In genomic region chr11:69715482-69715881, GRCm38 (mm10) we compare ENCODE assay signal across 8 mouse cellular contexts. TPM values are rescaled to one million over a fixed set of nuclear protein-coding genes. Genes with fewer than 3 reads are reported as not detected.
A peak's percentile ranks its signal among the peaks of the same experiment; 100 is the strongest.
DNase-seq lines count a peak whose midpoint lies in the region; ATAC-seq and TF ChIP-seq lines count a peak whose summit lies in the region.

No protein-coding gene starts in this region.

- 0 out of 2 replicates have a peak, but pooled peaks cover 1% of the 10 kb centered on the region for H3K4me1 ChIP-seq in cerebellum, adult 2 months (ENCODE audit: control insufficient read depth, insufficient read depth, low read length)
- no peaks in the 10 kb centered on the region for H3K4me1 ChIP-seq in spleen, adult 2 months (ENCODE audit: control insufficient read depth, insufficient read depth, insufficient read length)
- peaks cover 14% of the 10 kb centered on the region for H3K4me1 ChIP-seq in heart, embryonic 13.5 days
- H3K4me1 ChIP-seq in liver, embryonic 11.5 days (replicated peaks; ENCODE audit: control insufficient read depth, insufficient read depth, low read length), result peaks cover 21% of the 10 kb centered on the region
- H3K4me1 ChIP-seq in testis, adult 2 months (ENCODE audit: control insufficient read depth, insufficient read depth, low read length), result peaks cover 4% of the 10 kb centered on the region

- 0 out of 2 replicates have a peak, but pooled peaks cover 4% of the 10 kb centered on the region for H3K9me3 ChIP-seq in heart, embryonic 13.5 days
- H3K9me3 ChIP-seq in liver, embryonic 11.5 days (ENCODE audit: control insufficient read depth, low read length), result no peaks in the 10 kb centered on the region

- H3K4me3 ChIP-seq in cerebellum, adult 2 months (replicated peaks; ENCODE audit: insufficient read depth, low read depth, low read length), result no peak overlapping the region
- no peak overlapping the region for H3K4me3 ChIP-seq in spleen, adult 2 months (ENCODE audit: extremely low read depth, insufficient read depth, insufficient read length)
- H3K4me3 ChIP-seq in heart, embryonic 13.5 days, result no peak overlapping the region
- H3K4me3 ChIP-seq in liver, embryonic 11.5 days (ENCODE audit: low read depth, low read length), result no peak overlapping the region
- H3K4me3 ChIP-seq in testis, adult 2 months (ENCODE audit: control insufficient read depth, low read depth, low read length), result peak overlapping the region; percentile 63

- no peak for TF ChIP-seq POLR2A in cerebellum, adult 2 months (IDR thresholded peaks at IDR 0.05; ENCODE audit: borderline replicate concordance, insufficient read depth, low read length)
- TF ChIP-seq POLR2A in spleen, adult 2 months (IDR thresholded peaks at IDR 0.05; ENCODE audit: low read depth, low read length), result no peak
- TF ChIP-seq POLR2A in testis, adult 2 months (IDR thresholded peaks at IDR 0.05; ENCODE audit: control insufficient read depth, low read depth, low read length), result no peak

- TF ChIP-seq CTCF in cerebellum, adult 2 months (IDR thresholded peaks at IDR 0.05; ENCODE audit: borderline replicate concordance, insufficient read depth, low read depth, low read length), result peak; percentile 50; the same call in 1 of the 2 replicates
- peak; percentile 22; the same call in 1 of the 2 replicates for TF ChIP-seq CTCF in spleen, adult 2 months (IDR thresholded peaks at IDR 0.05; ENCODE audit: extremely low read depth, insufficient read depth, insufficient read length, insufficient replicate concordance)
- peak; percentile 96 for TF ChIP-seq CTCF in testis, adult 2 months (IDR thresholded peaks at IDR 0.05; ENCODE audit: control insufficient read depth, insufficient read depth, insufficient replicate concordance, low read depth, low read length)

- 59% methylated on average over 9 of the region's 9 CpGs for WGBS in cerebellum, adult 2 months
- WGBS in spleen, adult 2 months, result 80% methylated on average over 9 of the region's 9 CpGs
- WGBS in heart, embryonic 13.5 days, result 50% methylated on average over 9 of the region's 9 CpGs
- WGBS in liver, embryonic 11.5 days, result 47% methylated on average over 9 of the region's 9 CpGs

- H3K4me2 ChIP-seq in heart, embryonic 13.5 days, result peak overlapping the region; percentile 12; the same call in 1 of the 2 replicates
- no peak overlapping the region for H3K4me2 ChIP-seq in liver, embryonic 11.5 days

- H3K27ac ChIP-seq in cerebellum, adult 2 months (ENCODE audit: insufficient read depth, low read length), result no peak overlapping the region
- no peak overlapping the region for H3K27ac ChIP-seq in spleen, adult 2 months (ENCODE audit: insufficient read depth, low read length)
- H3K27ac ChIP-seq in heart, embryonic 13.5 days (replicated peaks), result no peak overlapping the region; the same call in 1 of the 2 replicates
- H3K27ac ChIP-seq in liver, embryonic 11.5 days (ENCODE audit: low read depth, low read length), result 0 out of 2 replicates have a peak overlapping the region, but pooled peaks have one; percentile 16
- peak overlapping the region; percentile 54; the same call in 1 of the 2 replicates for H3K27ac ChIP-seq in testis, adult 2 months (ENCODE audit: control insufficient read depth, insufficient read depth, low read depth, low read length)

- no peak overlapping the region for H3K9ac ChIP-seq in heart, embryonic 13.5 days
- H3K9ac ChIP-seq in liver, embryonic 11.5 days (ENCODE audit: low read depth, low read length), result no peak overlapping the region

- H3K27me3 ChIP-seq in cerebellum, adult 2 months (ENCODE audit: control insufficient read depth, insufficient read depth, low read length), result no peaks in the 10 kb centered on the region
- H3K27me3 ChIP-seq in spleen, adult 2 months (ENCODE audit: control insufficient read depth, insufficient read depth, low read length), result no peaks in the 10 kb centered on the region
- no peaks in the 10 kb centered on the region for H3K27me3 ChIP-seq in heart, embryonic 13.5 days (replicated peaks)
- no peaks in the 10 kb centered on the region for H3K27me3 ChIP-seq in liver, embryonic 11.5 days (replicated peaks; ENCODE audit: control insufficient read depth, insufficient read depth, low read length)
- H3K27me3 ChIP-seq in testis, adult 2 months (ENCODE audit: control insufficient read depth, insufficient read depth, low read length), result no peaks in the 10 kb centered on the region

- no peaks in the 10 kb centered on the region for H3K36me3 ChIP-seq in spleen, adult 2 months (ENCODE audit: control insufficient read depth, insufficient read depth, low read length)
- H3K36me3 ChIP-seq in heart, embryonic 13.5 days, result no peaks in the 10 kb centered on the region
- H3K36me3 ChIP-seq in liver, embryonic 11.5 days (ENCODE audit: control insufficient read depth, insufficient read depth, low read length), result no peaks in the 10 kb centered on the region
- no peaks in the 10 kb centered on the region for H3K36me3 ChIP-seq in testis, adult 2 months (ENCODE audit: control insufficient read depth, insufficient read depth, low read length)

- DNase-seq in cerebellum, adult 2 months, result no peak
- DNase-seq in spleen, adult 2 months (ENCODE audit: low read depth in 1 of 2, low spot score in 2 of 2), result no peak
- DNase-seq in spleen, adult 18-20 months, result no peak
- no peak for DNase-seq in liver, embryonic 11.5 days (ENCODE audit: low spot score)
- no peak for DNase-seq in layer of hippocampus, adult 9-11 months

- no peak for ATAC-seq in cerebellum, adult (ENCODE audit: insufficient number of reproducible peaks, low FRiP score, low TSS enrichment)
- no peak for ATAC-seq in heart, embryonic 13.5 days (ENCODE audit: extremely low read depth, insufficient number of reproducible peaks, low FRiP score, low TSS enrichment)
- no peak for ATAC-seq in liver, embryonic 11.5 days (replicated peaks; ENCODE audit: low FRiP score)

RNA-seq across cellular contexts. Expression of gene Tnfsfm13, which starts 19.6 kb away (rescaled TPM):
- 3.3 and 4.2 TPM in 2 replicates for polyA plus RNA-seq in cerebellum, adult 2 months (2012; rRNA removed)
- polyA plus RNA-seq in spleen, adult 2 months (2012; rRNA removed), result 4.8 and 5.0 TPM in 2 replicates
- 3.3 and 3.4 TPM in 2 replicates for polyA plus RNA-seq in heart, embryonic 13.5 days (2015; fragmentation: Nextera tagmentation; extraction: Ambion mirVana)
- 1.7 and 2.6 TPM in 2 replicates for polyA plus RNA-seq in liver, embryonic 11.5 days (2014; fragmentation: Nextera tagmentation; extraction: Ambion mirVana)
- polyA plus RNA-seq in testis, adult 2 months (2012; rRNA removed), result 1.3 and 1.9 TPM in 2 replicates

RNA-seq across cellular contexts. Expression of gene Tnfsf12, which starts 19.8 kb away (rescaled TPM):
- polyA plus RNA-seq in cerebellum, adult 2 months (2012; rRNA removed), result 31.2 and 35.3 TPM in 2 replicates
- 23.9 and 26.6 TPM in 2 replicates for polyA plus RNA-seq in spleen, adult 2 months (2012; rRNA removed)
- 4.7 and 5.7 TPM in 2 replicates for polyA plus RNA-seq in heart, embryonic 13.5 days (2015; fragmentation: Nextera tagmentation; extraction: Ambion mirVana)
- 4.5 and 6.0 TPM in 2 replicates for polyA plus RNA-seq in liver, embryonic 11.5 days (2014; fragmentation: Nextera tagmentation; extraction: Ambion mirVana)
- 2.9 and 3.3 TPM in 2 replicates for polyA plus RNA-seq in testis, adult 2 months (2012; rRNA removed)

RNA-seq across cellular contexts. Expression of gene Tnfsf13, which starts 29.9 kb away (rescaled TPM):
- 4.8 and 4.9 TPM in 2 replicates for polyA plus RNA-seq in cerebellum, adult 2 months (2012; rRNA removed)
- polyA plus RNA-seq in spleen, adult 2 months (2012; rRNA removed), result 4.6 and 4.9 TPM in 2 replicates
- polyA plus RNA-seq in heart, embryonic 13.5 days (2015; fragmentation: Nextera tagmentation; extraction: Ambion mirVana), result 0.23 and 0.38 TPM in 2 replicates
- polyA plus RNA-seq in liver, embryonic 11.5 days (2014; fragmentation: Nextera tagmentation; extraction: Ambion mirVana), result 0.37 TPM in 1 of 2 replicates, not detected in the other
- polyA plus RNA-seq in testis, adult 2 months (2012; rRNA removed), result 4.2 and 5.6 TPM in 2 replicates

RNA-seq across cellular contexts. Expression of gene Senp3, which starts 33.6 kb away (rescaled TPM):
- polyA plus RNA-seq in cerebellum, adult 2 months (2012; rRNA removed), result 110 and 152 TPM in 2 replicates
- 32.6 and 36.1 TPM in 2 replicates for polyA plus RNA-seq in spleen, adult 2 months (2012; rRNA removed)
- 59.2 and 63.5 TPM in 2 replicates for polyA plus RNA-seq in heart, embryonic 13.5 days (2015; fragmentation: Nextera tagmentation; extraction: Ambion mirVana)
- polyA plus RNA-seq in liver, embryonic 11.5 days (2014; fragmentation: Nextera tagmentation; extraction: Ambion mirVana), result 75.4 and 79.1 TPM in 2 replicates
- 54.7 and 67.6 TPM in 2 replicates for polyA plus RNA-seq in testis, adult 2 months (2012; rRNA removed)

RNA-seq across cellular contexts. Expression of gene Polr2a, which starts 43.0 kb away (rescaled TPM):
- polyA plus RNA-seq in cerebellum, adult 2 months (2012; rRNA removed), result 35.3 and 42.3 TPM in 2 replicates
- polyA plus RNA-seq in spleen, adult 2 months (2012; rRNA removed), result 43.8 and 45.4 TPM in 2 replicates
- 16.1 and 19.1 TPM in 2 replicates for polyA plus RNA-seq in heart, embryonic 13.5 days (2015; fragmentation: Nextera tagmentation; extraction: Ambion mirVana)
- polyA plus RNA-seq in liver, embryonic 11.5 days (2014; fragmentation: Nextera tagmentation; extraction: Ambion mirVana), result 46.1 and 48.9 TPM in 2 replicates
- 54.7 and 75.8 TPM in 2 replicates for polyA plus RNA-seq in testis, adult 2 months (2012; rRNA removed)

Comparison
In these comparisons a context has a peak if more than half of its experiments do, and no peak if none do; other contexts are left out.
1. H3K27ac ChIP-seq: peak in liver, embryonic 11.5 days (single experiment) and testis, adult 2 months (single experiment); none in cerebellum, adult 2 months (single experiment), spleen, adult 2 months (single experiment) and heart, embryonic 13.5 days (single experiment).
2. CTCF ChIP-seq: peak in every context shown above with its lines; median percentile 96 in testis, adult 2 months; 50 in cerebellum, adult 2 months; 22 in spleen, adult 2 months.